Mouse (Mus musculus) midbrain, embryonic 11.5 days (tissue): Measurements from ENCODE around the gene Fubp3. TPM values are rescaled to one million over a fixed set of nuclear protein-coding genes. Genes with fewer than 3 reads are reported as not detected.
A peak's percentile ranks its signal among the peaks of the same experiment; 100 is the strongest.
"Not testable (repeated sequence)": the region's sequence is repeated elsewhere in the genome, so short reads cannot be mapped to it uniquely, and the experiment has no call there.

Experiments used
- ATAC-seq: fragments of 200-750 bp; cut with Nextera tagmentation; 2 replicates; pipeline ENCODE4 v1.8.0; 2017; ENCODE audit warnings: moderate TSS enrichment, moderate library complexity; ENCODE audit not compliant: low FRiP score
- DNase-seq: peaks from one replicate; pipeline ENCODE4 v3.0.0; 2015; ENCODE audit warnings: low spot score; ENCODE audit errors: missing footprints
- H3K27ac ChIP-seq: fragments of 300-500 bp; sonication (generic); 2 replicates; pipeline ENCODE4 v1.5.1; 2014; ENCODE audit warnings: low read depth, low read length
- H3K27me3 ChIP-seq: fragments of 300-500 bp; sonication (generic); 2 replicates; pipeline ENCODE4 v1.6.1; 2014; ENCODE audit warnings: mild to moderate bottlenecking, low read length, moderate library complexity, mixed read lengths; ENCODE audit not compliant: control insufficient read depth, insufficient read depth
- H3K36me3 ChIP-seq: fragments of 300-500 bp; sonication (generic); 2 replicates; pipeline ENCODE4 v1.6.1; 2014; ENCODE audit warnings: mild to moderate bottlenecking, low read length, moderate library complexity, mixed read lengths; ENCODE audit not compliant: control insufficient read depth, insufficient read depth
- H3K4me1 ChIP-seq: fragments of 300-500 bp; sonication (generic); 2 replicates; pipeline ENCODE4 v1.6.1; 2014; ENCODE audit warnings: low read length; ENCODE audit not compliant: control insufficient read depth, insufficient read depth
- H3K4me2 ChIP-seq: fragments of 300-500 bp; sonication (generic); 2 replicates; pipeline ENCODE4 v1.6.1; 2014; ENCODE audit warnings: mild to moderate bottlenecking, moderate library complexity
- H3K4me3 ChIP-seq: fragments of 300-500 bp; sonication (generic); 2 replicates; pipeline ENCODE4 v1.5.1; 2014; ENCODE audit warnings: low read depth, low read length
- H3K9ac ChIP-seq: fragments of 300-500 bp; sonication (generic); 2 replicates; pipeline ENCODE4 v1.6.1; 2014; ENCODE audit warnings: low read length
- H3K9me3 ChIP-seq: fragments of 300-500 bp; sonication (generic); 2 replicates; pipeline ENCODE4 v1.6.1; 2016; ENCODE audit warnings: low read length; ENCODE audit not compliant: control insufficient read depth
- WGBS: fragments of 180-500 bp; shearing (Covaris S2); extraction: QIAGEN DNeasy Blood & Tissue Kit; methylation state at CpG from one replicate; pipeline ENCODE4 v1.1.7; 2014; 5-methylcytosine and 5-hydroxymethylcytosine counted together
- polyA plus RNA-seq: library from polyadenylated mRNA; unstranded; fragments of >200 nt; fragmentation: Nextera tagmentation; extraction: Ambion mirVana; gene quantifications from 2 replicates; pipeline ENCODE4 v1.2.1, GENCODE M21; 2014

Gene Fubp3
- polyA plus RNA-seq, 1 experiment from 2014 or later: 97.5 TPM

DNA sequence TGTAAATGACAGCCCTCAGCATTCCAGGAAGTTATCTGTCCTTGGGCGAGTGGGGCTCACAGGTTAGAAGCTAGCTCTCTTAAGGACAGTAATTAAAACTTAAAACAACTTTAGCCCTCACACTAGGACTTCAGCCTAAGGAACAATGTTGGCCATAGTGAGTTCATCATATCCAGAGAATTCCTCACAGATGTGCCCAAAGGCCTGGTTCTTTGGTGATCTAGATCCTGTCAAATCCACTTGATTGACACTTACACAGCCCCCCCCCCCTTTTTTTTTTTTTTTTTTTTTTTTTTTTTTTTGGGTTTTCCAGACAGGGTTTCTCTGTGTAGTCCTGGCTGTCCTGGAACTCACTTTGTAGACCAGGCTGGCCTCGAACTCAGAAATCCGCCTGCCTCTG is 21.1 kb upstream of the Fubp3 start:
- not testable (repeated sequence) for H3K4me2 ChIP-seq, H3K27me3 ChIP-seq, H3K9ac ChIP-seq, ATAC-seq, H3K9me3 ChIP-seq, H3K36me3 ChIP-seq, H3K4me3 ChIP-seq, H3K27ac ChIP-seq, H3K4me1 ChIP-seq
- DNase-seq: peak; percentile 59
- 84% methylated on average over 1 of the region's 3 CpGs for WGBS

DNA sequence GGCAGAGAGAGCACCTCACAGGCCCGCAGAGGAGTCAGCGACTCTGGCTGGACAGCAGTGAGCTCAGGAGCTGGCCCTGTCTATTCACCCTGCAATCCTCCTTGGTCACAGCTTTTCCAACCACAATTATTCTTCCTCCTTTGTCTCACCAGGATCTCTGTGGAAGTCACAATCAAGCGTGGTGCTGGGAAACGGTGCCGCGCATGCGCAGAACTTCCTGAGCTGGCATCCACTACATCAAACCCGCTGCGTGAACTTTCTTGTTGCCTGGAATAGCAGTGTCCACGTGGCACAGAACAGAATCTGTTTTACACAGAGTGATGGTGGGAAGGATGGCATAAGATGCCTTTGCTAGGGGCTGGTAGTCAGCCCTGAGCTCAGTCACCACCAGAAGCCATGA is 20.5 kb upstream of the Fubp3 start:
- no peak overlapping the region for H3K9ac ChIP-seq
- no peak overlapping the region for H3K4me3 ChIP-seq
- H3K27ac ChIP-seq: no peak overlapping the region
- no peaks in the 10 kb centered on the region for H3K27me3 ChIP-seq
- H3K4me1 ChIP-seq: peaks cover 2% of the 10 kb centered on the region; the same call in 1 of the 2 replicates
- H3K4me2 ChIP-seq: no peak overlapping the region
- H3K36me3 ChIP-seq: no peaks in the 10 kb centered on the region
- ATAC-seq: no peak
- no peak for DNase-seq
- WGBS: 91% methylated on average over 10 of the region's 10 CpGs
- H3K9me3 ChIP-seq: peaks cover 3% of the 10 kb centered on the region; the same call in 1 of the 2 replicates

DNA sequence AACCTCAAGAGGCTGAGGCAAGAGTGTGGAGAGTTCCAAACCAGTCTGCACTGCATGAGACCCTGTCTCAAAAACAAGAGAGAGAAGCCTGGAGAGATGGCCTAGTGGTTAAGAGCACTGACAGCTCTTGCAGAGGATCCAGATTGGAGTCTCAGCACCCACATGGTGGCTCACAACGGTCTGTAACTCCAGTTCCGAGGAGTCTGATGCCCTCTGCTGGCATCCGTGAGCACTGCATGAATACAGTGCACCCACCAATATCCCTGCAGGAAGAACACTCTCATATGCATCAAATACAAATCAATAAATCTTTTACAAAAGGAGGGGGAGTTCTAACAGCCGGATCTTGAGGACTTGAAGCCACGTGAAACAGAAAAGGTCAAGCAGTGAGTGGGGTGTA is 17.8 kb upstream of the Fubp3 start:
- DNase-seq (no peak), ATAC-seq (no peak)
- H3K9ac ChIP-seq: no peak overlapping the region
- no peak overlapping the region for H3K27ac ChIP-seq
- H3K4me3 ChIP-seq: no peak overlapping the region
- no peaks in the 10 kb centered on the region for H3K4me1 ChIP-seq
- H3K4me2 ChIP-seq: no peak overlapping the region
- H3K27me3 ChIP-seq: no peaks in the 10 kb centered on the region
- 72% methylated on average over 5 of the region's 5 CpGs for WGBS
- peaks cover 3% of the 10 kb centered on the region; the same call in 1 of the 2 replicates for H3K9me3 ChIP-seq
- H3K36me3 ChIP-seq: no peaks in the 10 kb centered on the region

DNA sequence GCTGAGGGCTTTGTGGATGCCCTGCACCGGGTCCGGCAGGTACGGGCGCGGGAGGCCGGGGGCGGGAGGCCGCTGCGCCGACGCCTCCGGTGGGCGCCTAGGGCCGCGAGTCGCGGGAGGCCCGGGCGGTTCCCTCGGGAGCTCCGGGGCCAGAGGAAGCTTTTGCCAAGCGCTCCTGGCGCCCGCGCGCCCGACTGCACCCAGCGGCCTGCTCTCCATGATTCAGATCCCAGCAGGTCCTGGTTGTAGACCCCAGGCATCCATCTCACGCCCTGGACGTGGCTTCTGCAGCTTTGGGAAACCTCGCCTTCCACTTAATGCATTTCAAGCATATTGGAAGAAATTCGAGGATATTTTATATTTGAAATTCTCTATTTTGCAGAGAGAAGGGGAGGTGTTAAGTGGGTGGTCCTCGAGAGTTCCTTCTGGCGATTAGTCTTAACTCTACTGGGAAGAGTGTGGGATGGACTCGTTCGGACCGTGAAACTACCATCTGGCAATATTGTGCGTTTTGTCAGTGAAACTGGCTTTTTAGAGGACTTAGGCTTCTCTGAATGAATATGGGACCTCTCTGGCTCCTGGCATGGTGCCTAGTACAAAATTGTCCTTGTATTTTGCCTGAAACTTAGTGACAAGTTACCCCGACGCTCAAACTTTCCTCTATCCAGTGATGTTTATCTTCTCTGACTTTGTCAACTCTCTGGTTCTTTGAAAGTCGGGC is 624 bp downstream of the Fubp3 start:
- peak overlapping the region; percentile 99 for H3K4me3 ChIP-seq
- ATAC-seq (no peak; the same call in 1 of the 2 replicates), DNase-seq (peak; percentile 86)
- H3K9ac ChIP-seq: peak overlapping the region; percentile 96
- H3K4me2 ChIP-seq: peak overlapping the region; percentile 93
- no peaks in the 10 kb centered on the region for H3K9me3 ChIP-seq
- WGBS: 3% methylated on average over 41 of the region's 41 CpGs
- H3K36me3 ChIP-seq: no peaks in the 10 kb centered on the region; the same call in 1 of the 2 replicates
- H3K27ac ChIP-seq: peak overlapping the region; percentile 65; the same call in 1 of the 2 replicates
- H3K4me1 ChIP-seq: peaks cover 15% of the 10 kb centered on the region
- H3K27me3 ChIP-seq: no peaks in the 10 kb centered on the region

DNA sequence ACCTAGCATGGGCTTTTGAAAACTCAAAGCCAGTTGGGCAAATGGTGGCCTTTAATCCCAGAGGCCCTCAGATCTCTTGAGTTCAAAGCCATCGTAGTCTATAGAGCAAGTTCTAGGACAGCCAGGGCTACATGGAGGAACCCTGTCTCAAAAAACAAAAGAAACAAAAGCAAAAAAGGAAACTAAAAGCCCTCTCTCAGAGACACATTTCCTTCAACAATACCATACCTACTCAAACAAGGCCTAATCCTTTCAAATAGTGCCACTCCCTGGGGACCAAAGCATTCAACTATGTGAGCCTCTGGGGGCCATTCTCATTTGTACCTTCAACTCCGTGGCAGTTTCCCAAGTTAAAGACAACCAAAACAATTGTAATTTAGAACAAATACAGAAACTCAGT is 9.2 kb downstream of the Fubp3 start:
- Histone ChIP-seq H3K4me2 (no peak overlapping the region), H3K4me3 (no peak overlapping the region), H3K27me3 (no peaks in the 10 kb centered on the region), H3K4me1 (no peaks in the 10 kb centered on the region), H3K27ac (no peak overlapping the region), H3K9me3 (no peaks in the 10 kb centered on the region), H3K36me3 (peaks cover 3% of the 10 kb centered on the region; the same call in 1 of the 2 replicates), H3K9ac (no peak overlapping the region)
- no peak for ATAC-seq
- WGBS: 52% methylated on average over 2 of the region's 2 CpGs
- DNase-seq: no peak

DNA sequence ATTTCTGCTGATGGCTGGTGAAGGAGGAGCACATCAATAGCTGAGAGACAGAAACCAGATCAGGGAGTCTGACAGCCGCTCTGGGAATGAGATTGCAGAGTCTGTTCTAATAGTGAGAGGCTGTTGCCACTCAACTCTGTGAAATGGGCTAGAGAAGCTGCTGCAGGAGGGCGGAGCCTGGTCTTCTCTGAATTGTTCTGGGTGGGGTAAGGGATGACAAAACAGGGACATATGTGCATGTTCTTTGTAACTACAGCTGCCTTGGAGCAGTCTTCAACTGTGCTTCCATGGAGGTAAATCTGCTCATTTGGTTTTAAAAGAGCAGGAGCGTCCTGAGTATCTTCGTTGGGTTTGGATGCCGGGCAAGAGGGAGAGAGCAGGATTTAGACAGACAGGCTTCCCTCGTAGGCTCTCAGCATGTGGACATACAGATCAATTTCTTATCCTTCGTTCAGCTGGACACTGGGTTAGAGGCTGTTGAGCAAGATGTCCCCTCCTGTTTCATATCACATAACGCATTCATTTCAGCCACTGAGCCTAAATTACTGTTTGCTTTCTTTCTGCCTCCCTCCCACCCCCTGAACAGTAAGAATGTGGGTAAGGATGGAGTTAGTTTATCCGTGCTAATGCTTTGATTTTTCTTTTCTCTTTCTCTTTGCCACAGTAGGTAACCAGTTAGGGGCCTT is 19.5 kb downstream of the Fubp3 start:
- peaks cover 5% of the 10 kb centered on the region; the same call in 1 of the 2 replicates for H3K36me3 ChIP-seq
- H3K27ac ChIP-seq: no peak overlapping the region
- ATAC-seq: no peak
- no peak overlapping the region for H3K9ac ChIP-seq
- no peaks in the 10 kb centered on the region for H3K9me3 ChIP-seq
- H3K27me3 ChIP-seq: no peaks in the 10 kb centered on the region
- no peak overlapping the region for H3K4me3 ChIP-seq
- no peak overlapping the region for H3K4me2 ChIP-seq
- WGBS: 84% methylated on average over 9 of the region's 9 CpGs
- no peaks in the 10 kb centered on the region for H3K4me1 ChIP-seq
- no peak for DNase-seq

DNA sequence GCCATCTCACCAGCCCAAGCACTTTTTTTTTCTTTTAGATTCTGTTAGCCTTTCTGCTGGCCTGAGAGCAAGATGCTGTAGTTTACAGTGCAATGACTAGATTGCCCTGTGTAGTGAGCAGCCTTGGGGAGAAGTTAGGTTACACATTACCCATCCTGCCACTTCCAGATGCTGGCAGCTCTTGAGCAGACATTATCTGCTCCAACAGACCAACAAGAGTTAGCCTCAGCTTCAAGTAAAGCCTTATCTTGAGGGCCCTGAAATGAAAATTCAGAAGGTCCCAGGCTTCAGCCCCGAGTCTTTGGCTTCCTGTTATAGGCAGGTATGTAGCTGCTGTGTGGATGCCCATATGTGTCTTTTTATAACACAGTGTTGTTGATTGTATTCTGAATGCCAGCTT is 35.1 kb downstream of the Fubp3 start:
- Histone ChIP-seq H3K27ac (no peak overlapping the region), H3K36me3 (peaks cover 25% of the 10 kb centered on the region), H3K4me1 (peaks cover 10% of the 10 kb centered on the region), H3K4me2 (no peak overlapping the region), H3K4me3 (no peak overlapping the region), H3K9me3 (no peaks in the 10 kb centered on the region), H3K9ac (no peak overlapping the region), H3K27me3 (no peaks in the 10 kb centered on the region; the same call in 1 of the 2 replicates)
- ATAC-seq: no peak
- no peak for DNase-seq
- 89% methylated on average over 1 of the region's 1 CpGs for WGBS

GRCm38 (mm10) chr2:31609859-31610261 is 37.4 kb downstream of the Fubp3 start:
- Histone ChIP-seq H3K27ac (no peak overlapping the region), H3K9me3 (no peaks in the 10 kb centered on the region), H3K4me3 (no peak overlapping the region), H3K4me1 (peaks cover 10% of the 10 kb centered on the region), H3K36me3 (peaks cover 21% of the 10 kb centered on the region), H3K27me3 (no peaks in the 10 kb centered on the region; the same call in 1 of the 2 replicates), H3K4me2 (no peak overlapping the region), H3K9ac (no peak overlapping the region)
- DNase-seq (peak; percentile 80), ATAC-seq (no peak)
- WGBS: 78% methylated on average over 7 of the region's 7 CpGs

GRCm38 (mm10) chr2:31610922-31611321 is 38.5 kb downstream of the Fubp3 start:
- Histone ChIP-seq H3K4me3 (no peak overlapping the region), H3K4me1 (peaks cover 10% of the 10 kb centered on the region), H3K9me3 (no peaks in the 10 kb centered on the region), H3K36me3 (peaks cover 22% of the 10 kb centered on the region), H3K27ac (no peak overlapping the region), H3K9ac (no peak overlapping the region), H3K27me3 (no peaks in the 10 kb centered on the region; the same call in 1 of the 2 replicates), H3K4me2 (no peak overlapping the region)
- ATAC-seq (0 out of 2 replicates have a peak, but pooled peaks have one; percentile 16), DNase-seq (peak; percentile 83)
- 63% methylated on average over 4 of the region's 4 CpGs for WGBS
